In genomic region chr8:105354549-105354948, GRCm38 (mm10) we compare ENCODE assay signal across 18 mouse cellular contexts. TPM values are rescaled to one million over a fixed set of nuclear protein-coding genes. Genes with fewer than 3 reads are reported as not detected.
DNase-seq lines count a peak whose midpoint lies in the region; ATAC-seq and TF ChIP-seq lines count a peak whose summit lies in the region.
"Had no signal": no experiment of that assay in that cellular context is flagged by ENCODE, and none has a peak within 500 bp of the region (broad histone marks: within the 10 kb centered on the region; RNA-seq: fewer than 3 reads in every experiment).

No protein-coding gene starts in this region.

- H3K36me3 ChIP-seq in heart, adult 2 months (ENCODE audit: control insufficient read depth, insufficient read depth, low read length), result no peaks in the 10 kb centered on the region; the same call in 1 of the 2 replicates
- H3K36me3 ChIP-seq in thymus, adult 2 months (ENCODE audit: control insufficient read depth, insufficient read depth, low read length), result no peaks in the 10 kb centered on the region
- H3K36me3 ChIP-seq in intestine, embryonic 16.5 days (ENCODE audit: control insufficient read depth, insufficient read depth, low read length), result no peaks in the 10 kb centered on the region
- H3K36me3 ChIP-seq in forebrain, embryonic 16.5 days (ENCODE audit: control insufficient read depth, insufficient read depth), result peaks cover 4% of the 10 kb centered on the region; the same call in 1 of the 2 replicates

- intact Hi-C loops in heart, adult 2 months (cut with DNase I), result no loop called here

- no peak for TF ChIP-seq EP300 in heart, adult 2 months (IDR thresholded peaks at IDR 0.05; ENCODE audit: insufficient read depth, low read depth, low read length)

- H3K4me1 ChIP-seq in heart, adult 2 months (ENCODE audit: control insufficient read depth, insufficient read depth, low read length), result peaks cover 8% of the 10 kb centered on the region
- H3K4me1 ChIP-seq in thymus, adult 2 months (replicated peaks; ENCODE audit: control insufficient read depth, insufficient read depth, low read length), result peaks cover 12% of the 10 kb centered on the region
- peaks cover 8% of the 10 kb centered on the region; the same call in 1 of the 2 replicates for H3K4me1 ChIP-seq in intestine, embryonic 16.5 days (ENCODE audit: control insufficient read depth, insufficient read depth, low read length)
- peaks cover 14% of the 10 kb centered on the region for H3K4me1 ChIP-seq in forebrain, embryonic 16.5 days (replicated peaks; ENCODE audit: control insufficient read depth, insufficient read depth, low read length)

- H3K9me3 ChIP-seq in intestine, embryonic 16.5 days (ENCODE audit: control insufficient read depth, low read length), result no peaks in the 10 kb centered on the region
- H3K9me3 ChIP-seq in forebrain, embryonic 16.5 days (ENCODE audit: control insufficient read depth, low read length), result no peaks in the 10 kb centered on the region
- H3K9me3 ChIP-seq: embryonic facial prominence, embryonic 12.5 days; forebrain, embryonic 12.5 days; heart, embryonic 13.5 days; hindbrain, embryonic 12.5 days had no signal

- H3K4me3 ChIP-seq in heart, adult 2 months, result no peak overlapping the region
- no peak overlapping the region for H3K4me3 ChIP-seq in thymus, adult 2 months (ENCODE audit: control insufficient read depth, insufficient read depth, low read length)
- H3K4me3 ChIP-seq in intestine, embryonic 16.5 days (ENCODE audit: low read length), result no peak overlapping the region
- no peak overlapping the region for H3K4me3 ChIP-seq in forebrain, embryonic 16.5 days (replicated peaks; ENCODE audit: low read length)
- H3K4me3 ChIP-seq: embryonic facial prominence, embryonic 12.5 days; forebrain, embryonic 12.5 days; heart, embryonic 13.5 days; hindbrain, embryonic 12.5 days had no signal

- no peaks in the 10 kb centered on the region for H3K27me3 ChIP-seq in heart, adult 2 months (ENCODE audit: control insufficient read depth, insufficient read depth, low read length)
- no peaks in the 10 kb centered on the region for H3K27me3 ChIP-seq in thymus, adult 2 months (ENCODE audit: control insufficient read depth, insufficient read depth, low read length)
- H3K27me3 ChIP-seq in intestine, embryonic 16.5 days (replicated peaks; ENCODE audit: control insufficient read depth, insufficient read depth, low read length), result 0 out of 2 replicates have a peak, but pooled peaks cover 3% of the 10 kb centered on the region
- H3K27me3 ChIP-seq in forebrain, embryonic 16.5 days (replicated peaks; ENCODE audit: control insufficient read depth, insufficient read depth, low read length), result no peaks in the 10 kb centered on the region
- H3K27me3 ChIP-seq: embryonic facial prominence, embryonic 12.5 days; forebrain, embryonic 12.5 days had no signal

- no peak for DNase-seq in heart, adult 2 months
- DNase-seq in heart, adult 18-20 months, result no peak
- DNase-seq in thymus, adult 2 months, result no peak
- no peak for DNase-seq in thymus, postnatal 14 days
- no peak for DNase-seq in right cerebral cortex, adult 18-20 months
- DNase-seq in kidney, adult 9 months, result no peak
- DNase-seq: cerebellum, postnatal 10 days; gastrocnemius, postnatal 10 days had no signal

- no peak overlapping the region for H3K9ac ChIP-seq in heart, adult 2 months (ENCODE audit: low read depth, low read length)
- H3K9ac ChIP-seq in intestine, embryonic 16.5 days (ENCODE audit: low read depth, low read length), result no peak overlapping the region
- no peak overlapping the region for H3K9ac ChIP-seq in forebrain, embryonic 16.5 days (replicated peaks; ENCODE audit: low read depth, low read length)
- H3K9ac ChIP-seq: embryonic facial prominence, embryonic 12.5 days; forebrain, embryonic 12.5 days; heart, embryonic 13.5 days; hindbrain, embryonic 12.5 days had no signal

- no peak for TF ChIP-seq CTCF in heart, adult 2 months (IDR thresholded peaks at IDR 0.05)
- TF ChIP-seq CTCF in thymus, adult 2 months (IDR thresholded peaks at IDR 0.05; ENCODE audit: borderline replicate concordance, control insufficient read depth, extremely low read depth, insufficient read depth, low read length, poor library complexity), result no peak

- TF ChIP-seq POLR2A in heart, adult 2 months (IDR thresholded peaks at IDR 0.05; ENCODE audit: insufficient read depth, low read depth, low read length), result no peak
- TF ChIP-seq POLR2A in thymus, adult 2 months (IDR thresholded peaks at IDR 0.05; ENCODE audit: control insufficient read depth, extremely low read depth, insufficient read depth, low read length, poor library complexity), result no peak

- WGBS in heart, adult 2 months, result 93% methylated on average over 4 of the region's 4 CpGs
- WGBS in thymus, adult 2 months, result over 99% methylated on average over 4 of the region's 4 CpGs
- 78% methylated on average over 4 of the region's 4 CpGs for WGBS in intestine, embryonic 16.5 days
- WGBS in forebrain, embryonic 16.5 days, result 92% methylated on average over 4 of the region's 4 CpGs

- peak overlapping the region; percentile 12 for H3K27ac ChIP-seq in heart, adult 2 months
- H3K27ac ChIP-seq in thymus, adult 2 months (ENCODE audit: control insufficient read depth, insufficient read depth, low read length), result peak overlapping the region; percentile 5; the same call in 1 of the 2 replicates
- H3K27ac ChIP-seq in intestine, embryonic 16.5 days (ENCODE audit: low read length), result no peak overlapping the region
- no peak overlapping the region for H3K27ac ChIP-seq in forebrain, embryonic 16.5 days (ENCODE audit: low read length)
- H3K27ac ChIP-seq: embryonic facial prominence, embryonic 12.5 days; forebrain, embryonic 12.5 days; heart, embryonic 13.5 days; hindbrain, embryonic 12.5 days; hindbrain, postnatal 0 days had no signal

- H3K79me2 ChIP-seq in heart, adult 2 months (replicated peaks; ENCODE audit: control insufficient read depth, insufficient read depth, low read length), result no peaks in the 10 kb centered on the region

- peak; percentile 54 for ATAC-seq in intestine, embryonic 16.5 days
- ATAC-seq in forebrain, embryonic 16.5 days, result no peak
- ATAC-seq: activated CD4-positive, CD25-positive, alpha-beta regulatory T cell, adult 4 months; hindbrain, postnatal 0 days had no signal

- H3K4me2 ChIP-seq in intestine, embryonic 16.5 days (ENCODE audit: low read depth, low read length), result no peak overlapping the region
- no peak overlapping the region for H3K4me2 ChIP-seq in forebrain, embryonic 16.5 days (ENCODE audit: low read length)
- H3K4me2 ChIP-seq: embryonic facial prominence, embryonic 12.5 days; forebrain, embryonic 12.5 days; heart, embryonic 13.5 days; hindbrain, embryonic 12.5 days had no signal

RNA-seq across cellular contexts. Expression of gene Slc9a5, which starts 5.9 kb away (rescaled TPM):
- under 1 TPM; 0.36 to 0.37 TPM for total RNA-seq in heart, adult 2 months (2021)
- 1.7 and 2.1 TPM in 2 replicates for polyA plus RNA-seq in heart, adult 2 months (2012; rRNA removed)
- total RNA-seq in heart, adult 18-20 months (2021), result under 1 TPM; 0.37 to 0.39 TPM
- 12.7 and 14.7 TPM in 2 replicates for polyA plus RNA-seq in thymus, adult 2 months (2012; rRNA removed)
- polyA plus RNA-seq in intestine, embryonic 16.5 days (2015; fragmentation: Nextera tagmentation; extraction: Ambion mirVana), result 0.93 and 1.1 TPM in 2 replicates
- 6.3 and 10.3 TPM in 2 replicates for polyA plus RNA-seq in forebrain, embryonic 16.5 days (2015; fragmentation: Nextera tagmentation; extraction: Ambion mirVana)

RNA-seq across cellular contexts. Expression of gene Fhod1, which starts 6.8 kb away (rescaled TPM):
- total RNA-seq in heart, adult 2 months (2021), result 1 to 10 TPM; 4.4 to 6.9 TPM
- polyA plus RNA-seq in heart, adult 2 months (2012; rRNA removed), result 14.2 and 17.3 TPM in 2 replicates
- 1 to 10 TPM; 4.5 to 5.2 TPM for total RNA-seq in heart, adult 18-20 months (2021)
- polyA plus RNA-seq in thymus, adult 2 months (2012; rRNA removed), result 33.6 and 36.2 TPM in 2 replicates
- polyA plus RNA-seq in intestine, embryonic 16.5 days (2015; fragmentation: Nextera tagmentation; extraction: Ambion mirVana), result 1.4 and 1.8 TPM in 2 replicates
- polyA plus RNA-seq in forebrain, embryonic 16.5 days (2015; fragmentation: Nextera tagmentation; extraction: Ambion mirVana), result 0.43 and 1.2 TPM in 2 replicates

RNA-seq across cellular contexts. Expression of gene Plekhg4, which starts 18.5 kb away (rescaled TPM):
- total RNA-seq in heart, adult 2 months (2021), result under 1 TPM in 1 of 2 experiments, not detected in 1; 0.10 TPM
- 0.20 and 0.29 TPM in 2 replicates for polyA plus RNA-seq in heart, adult 2 months (2012; rRNA removed)
- total RNA-seq in heart, adult 18-20 months (2021), result not detected
- polyA plus RNA-seq in thymus, adult 2 months (2012; rRNA removed), result 1.3 and 1.5 TPM in 2 replicates
- polyA plus RNA-seq in intestine, embryonic 16.5 days (2015; fragmentation: Nextera tagmentation; extraction: Ambion mirVana), result 0.06 and 0.15 TPM in 2 replicates
- 1.3 and 1.9 TPM in 2 replicates for polyA plus RNA-seq in forebrain, embryonic 16.5 days (2015; fragmentation: Nextera tagmentation; extraction: Ambion mirVana)
- total RNA-seq: heart, postnatal 36 days; MEL had no signal

RNA-seq across cellular contexts. Expression of gene Tmem208, which starts 28.4 kb away (rescaled TPM):
- total RNA-seq in heart, adult 2 months (2021), result 10 to 100 TPM; 24.1 to 26.6 TPM
- 43.6 and 51.9 TPM in 2 replicates for polyA plus RNA-seq in heart, adult 2 months (2012; rRNA removed)
- 10 to 100 TPM; 24.3 to 26.6 TPM for total RNA-seq in heart, adult 18-20 months (2021)
- 137 and 194 TPM in 2 replicates for polyA plus RNA-seq in thymus, adult 2 months (2012; rRNA removed)
- polyA plus RNA-seq in intestine, embryonic 16.5 days (2015; fragmentation: Nextera tagmentation; extraction: Ambion mirVana), result 141 and 142 TPM in 2 replicates
- polyA plus RNA-seq in forebrain, embryonic 16.5 days (2015; fragmentation: Nextera tagmentation; extraction: Ambion mirVana), result 111 and 126 TPM in 2 replicates

RNA-seq across cellular contexts. Expression of gene Lrrc29, which starts 28.5 kb away (rescaled TPM):
- total RNA-seq in heart, adult 2 months (2021), result 1 to 10 TPM in 1 of 2 experiments, under 1 TPM in 1; 0.93 to 1.1 TPM
- 1.6 and 2.2 TPM in 2 replicates for polyA plus RNA-seq in heart, adult 2 months (2012; rRNA removed)
- under 1 TPM; 0.59 to 0.60 TPM for total RNA-seq in heart, adult 18-20 months (2021)
- 13.1 and 15.1 TPM in 2 replicates for polyA plus RNA-seq in thymus, adult 2 months (2012; rRNA removed)
- 1.5 and 1.8 TPM in 2 replicates for polyA plus RNA-seq in intestine, embryonic 16.5 days (2015; fragmentation: Nextera tagmentation; extraction: Ambion mirVana)
- polyA plus RNA-seq in forebrain, embryonic 16.5 days (2015; fragmentation: Nextera tagmentation; extraction: Ambion mirVana), result 0.36 and 0.99 TPM in 2 replicates

Comparison
In these comparisons a context has a peak if more than half of its experiments do, and no peak if none do; other contexts are left out.
1. H3K27ac ChIP-seq: peak in heart, adult 2 months (single experiment) and thymus, adult 2 months (single experiment); none in intestine, embryonic 16.5 days (single experiment) and forebrain, embryonic 16.5 days (single experiment).